Mouse (Mus musculus) liver, embryonic 14.5 days (tissue): ENCODE results near the gene Pcyt1a. TPM values are rescaled to one million over a fixed set of nuclear protein-coding genes. Genes with fewer than 3 reads are reported as not detected.

Source experiments
- ATAC-seq: fragments of 200-750 bp; cut with Nextera tagmentation; 2 replicates; pipeline ENCODE4 v1.8.0; 2017; ENCODE audit warnings: moderate number of reproducible peaks, mild to moderate bottlenecking, moderate library complexity; ENCODE audit not compliant: insufficient read depth
- DNase-seq, 3 experiments: peaks; one replicate each; pipeline ENCODE4 v3.0.0-alpha.2; 2012 to 2013; ENCODE audit warnings: low read depth in 3 of 3, low spot score in 3 of 3
- H3K27ac ChIP-seq: fragments of 300-500 bp; sonication (generic); 2 replicates; pipeline ENCODE4 v1.5.1; 2014; ENCODE audit warnings: moderate library complexity, mild to moderate bottlenecking, control low read depth, inconsistent platforms
- H3K27me3 ChIP-seq: fragments of 300-500 bp; sonication (generic); 2 replicates; pipeline ENCODE4 v1.6.1; 2014; ENCODE audit warnings: mild to moderate bottlenecking, low read length, moderate library complexity; ENCODE audit not compliant: control insufficient read depth, insufficient read depth
- H3K36me3 ChIP-seq: fragments of 300-500 bp; sonication (generic); replicated peaks from 2 replicates; pipeline ENCODE4 v1.6.1; 2014; ENCODE audit warnings: low read depth; ENCODE audit not compliant: control insufficient read depth, insufficient read depth
- H3K4me1 ChIP-seq, 2 experiments: fragments of 200-500 bp in 1 of 2; fragments of 300-500 bp in 1 of 2; sonication (generic) in 1 of 2; replicated peaks; 2 replicates each; pipeline ENCODE4 v1.6.1; 2012 to 2014; ENCODE audit warnings: antibody characterized with exemption in 1 of 2, inconsistent platforms in 1 of 2, low read length in 1 of 2; ENCODE audit not compliant: control insufficient read depth in 2 of 2, insufficient read depth in 2 of 2
- H3K4me2 ChIP-seq: fragments of 300-500 bp; sonication (generic); 2 replicates; pipeline ENCODE4 v1.6.1; 2014; ENCODE audit warnings: low read depth, mild to moderate bottlenecking, control low read depth, moderate library complexity
- H3K4me3 ChIP-seq, 2 experiments: fragments of 200-500 bp in 1 of 2; fragments of 300-500 bp in 1 of 2; sonication (generic) in 1 of 2; 2 replicates each; pipeline ENCODE4 v1.5.1; 2012 to 2014; ENCODE audit warnings: low read depth in 2 of 2, low read length in 2 of 2, mild to moderate bottlenecking in 2 of 2, control low read depth in 1 of 2, inconsistent platforms in 1 of 2, moderate library complexity in 1 of 2; ENCODE audit not compliant: insufficient read depth in 1 of 2
- H3K9ac ChIP-seq: fragments of 300-500 bp; sonication (generic); replicated peaks from 2 replicates; pipeline ENCODE4 v1.6.1; 2014; ENCODE audit warnings: mild to moderate bottlenecking, control low read depth, moderate library complexity
- H3K9me3 ChIP-seq: fragments of 300-500 bp; sonication (generic); 2 replicates; pipeline ENCODE4 v1.6.1; 2016; ENCODE audit warnings: low read length, mixed read lengths; ENCODE audit not compliant: control insufficient read depth
- CTCF ChIP-seq: IDR thresholded peaks from 2 replicates; pipeline ENCODE4 v1.5.1; 2016; ENCODE audit warnings: antibody characterized with exemption, low read depth, control low read depth
- EP300 ChIP-seq: IDR thresholded peaks from 2 replicates; pipeline ENCODE4 v1.6.1; 2016; ENCODE audit warnings: antibody characterized with exemption, low read depth
- WGBS: fragments of 180-500 bp; shearing (Covaris S2); extraction: QIAGEN DNeasy Blood & Tissue Kit; methylation state at CpG from one replicate; pipeline ENCODE4 v1.1.7; 2014; ENCODE audit not compliant: insufficient replicate concordance; 5-methylcytosine and 5-hydroxymethylcytosine counted together
- polyA plus RNA-seq, 2 experiments: library from polyadenylated mRNA; depleted of rRNA in 1 of 2; stranded (reverse) in 1 of 2; unstranded in 1 of 2; fragments of >200 nt; fragmentation: Nextera tagmentation in 1 of 2; extraction: Ambion mirVana in 1 of 2; gene quantifications; 2 replicates each; pipeline versions ENCODE4 v1.2.1 to v1.2.3; 2012 to 2014

The Pcyt1a gene
- 12.8 and 16.3 TPM in 2 replicates for polyA plus RNA-seq (2012; rRNA removed)
- 40.3 and 41.6 TPM in 2 replicates for polyA plus RNA-seq (2014; fragmentation: Nextera tagmentation; extraction: Ambion mirVana)

DNA sequence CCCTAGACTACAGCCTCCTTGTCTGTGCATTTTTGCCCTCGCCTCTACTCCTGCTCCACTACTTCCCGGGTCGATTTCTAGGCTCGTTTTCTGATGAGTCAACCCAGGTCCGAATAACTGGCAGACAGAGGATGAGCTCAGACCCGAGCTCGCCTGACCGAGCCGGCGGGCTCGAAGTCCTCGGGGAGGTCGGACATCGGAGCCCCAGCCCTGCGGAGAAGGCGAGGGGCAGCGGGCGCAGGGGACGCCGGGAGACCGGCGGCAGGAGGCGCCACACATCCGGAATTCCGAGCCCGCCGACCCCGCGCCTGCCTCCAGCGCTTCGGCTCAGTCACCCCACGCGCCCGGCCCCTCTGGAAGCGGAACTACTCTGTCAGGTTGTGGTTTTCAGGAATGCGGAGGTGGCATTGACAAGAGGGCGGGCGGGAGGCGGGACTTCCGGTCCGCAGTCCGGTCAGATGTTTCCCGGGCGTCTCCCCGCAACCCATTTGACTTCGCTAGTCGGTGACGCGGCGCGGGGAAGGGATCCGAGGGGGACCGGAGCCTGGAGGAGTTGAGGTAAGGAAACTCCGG is at the start of gene Pcyt1a:
TSS of gene Pcyt1a (plus strand) at position 448 of the 573 bp plus-strand sequence.
- H3K4me1 ChIP-seq: peaks cover 25 to 29% of the 10 kb centered on the region in 2 experiments
- H3K4me3 ChIP-seq: peak within 1 kb of the TSS; percentile 87 to 95
- peak within 1 kb of the TSS; percentile 99 for H3K9ac ChIP-seq
- TF ChIP-seq EP300 (no peak; the same call in none of the 2 replicates), CTCF (no peak; the same call in 1 of the 2 replicates)
- WGBS: 2% methylated on average over 54 of the region's 54 CpGs
- H3K27ac ChIP-seq: peak within 1 kb of the TSS; percentile 91
- DNase-seq: peak; percentile 87 to 90 (median 88)
- peak within 1 kb of the TSS; percentile 90 for H3K4me2 ChIP-seq
- ATAC-seq: peak; percentile 95
- H3K9me3 ChIP-seq: no peaks in the 10 kb centered on the region
- no peaks in the 10 kb centered on the region for H3K27me3 ChIP-seq
- no peaks in the 10 kb centered on the region; the same call in none of the 2 replicates for H3K36me3 ChIP-seq

DNA sequence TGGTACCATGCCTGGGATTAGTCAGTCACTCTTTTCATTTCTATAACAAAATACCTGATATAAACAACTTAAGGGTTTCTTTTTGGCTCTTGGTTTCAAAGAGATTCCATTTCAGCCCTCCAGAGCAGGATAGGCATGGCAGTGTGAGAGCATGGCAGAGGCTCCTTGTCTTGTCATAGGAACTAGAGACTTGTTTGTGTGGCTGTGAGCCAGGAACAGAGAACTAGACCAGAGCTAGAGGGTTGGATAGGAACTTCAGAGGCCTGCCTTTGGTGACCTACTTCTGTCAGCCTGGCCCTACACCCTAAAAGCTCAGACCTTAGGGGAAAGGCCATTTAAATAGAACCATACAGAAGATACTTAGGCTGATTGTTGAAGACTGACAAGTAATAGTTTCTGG is 47.8 kb upstream of the Pcyt1a start:
- Histone ChIP-seq H3K9me3 (no peaks in the 10 kb centered on the region), H3K4me2 (no peak overlapping the region)
- TF ChIP-seq CTCF: no peak
- no peak for TF ChIP-seq EP300

DNA sequence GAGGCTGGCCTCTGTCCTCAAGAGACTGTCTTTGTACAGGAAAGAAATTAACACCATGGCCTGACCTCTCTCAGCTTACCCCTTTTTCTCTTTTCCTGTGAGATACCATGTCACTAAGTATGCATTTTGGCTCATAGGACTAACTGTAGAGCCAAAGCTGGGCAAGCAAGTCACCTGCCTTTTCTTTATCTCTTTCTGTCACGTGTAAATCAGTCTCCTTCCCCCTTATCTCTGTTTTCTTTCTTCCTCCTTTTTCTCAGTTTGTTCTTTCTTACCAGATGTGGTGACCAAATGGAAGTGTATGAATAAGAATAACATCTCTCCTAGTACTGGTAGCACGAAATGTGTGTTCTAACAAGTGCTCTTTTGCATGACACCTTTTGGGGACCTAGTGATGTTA is 45.8 kb upstream of the Pcyt1a start:
- no peak overlapping the region for H3K9ac ChIP-seq
- H3K27me3 ChIP-seq: no peaks in the 10 kb centered on the region
- no peaks in the 10 kb centered on the region for H3K9me3 ChIP-seq
- ATAC-seq (no peak), DNase-seq (no peak)
- no peak overlapping the region for H3K4me2 ChIP-seq
- TF ChIP-seq CTCF: no peak
- no peak for TF ChIP-seq EP300
- 32% methylated on average over 2 of the region's 2 CpGs for WGBS
- H3K4me1 ChIP-seq: peaks cover 2 to 4% of the 10 kb centered on the region in 2 experiments; a peak in 3 of 4 replicates
- H3K36me3 ChIP-seq: peaks cover 35% of the 10 kb centered on the region
- H3K27ac ChIP-seq: no peak overlapping the region
- H3K4me3 ChIP-seq: no peak overlapping the region

More for the DNA sequence above, 47.8 kb upstream of the Pcyt1a start:
- Histone ChIP-seq H3K4me3 (no peak overlapping the region), H3K36me3 (peaks cover 51% of the 10 kb centered on the region), H3K9ac (no peak overlapping the region), H3K27me3 (no peaks in the 10 kb centered on the region), H3K4me1 (peaks cover 0 to 2% of the 10 kb centered on the region in 2 experiments; a peak in 1 of 4 replicates), H3K27ac (no peak overlapping the region)
- DNase-seq (no peak), ATAC-seq (no peak)

DNA sequence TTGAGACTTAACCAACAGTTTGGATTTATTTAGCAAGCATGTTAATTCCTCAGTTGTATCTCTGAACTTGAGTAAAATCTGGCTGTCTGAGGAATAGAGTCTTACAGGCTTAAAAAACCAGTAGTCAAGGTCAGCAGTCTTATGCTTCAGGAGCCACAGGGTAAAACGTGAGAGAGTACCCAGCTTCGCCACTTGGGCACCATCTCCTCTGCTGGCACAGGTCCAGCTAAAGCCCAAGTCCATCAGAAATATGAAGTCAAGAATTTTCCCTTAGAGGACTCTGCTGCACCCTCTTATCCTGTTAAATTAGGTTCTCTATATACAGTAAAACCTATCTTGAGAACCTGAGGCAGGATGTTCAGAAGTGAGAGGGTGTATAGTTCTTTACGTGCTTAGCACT is 43.9 kb upstream of the Pcyt1a start:
- TF ChIP-seq EP300: no peak
- no peak for TF ChIP-seq CTCF
- no peaks in the 10 kb centered on the region for H3K9me3 ChIP-seq
- H3K27me3 ChIP-seq: no peaks in the 10 kb centered on the region
- H3K9ac ChIP-seq: no peak overlapping the region
- DNase-seq: no peak
- H3K4me3 ChIP-seq: no peak overlapping the region
- ATAC-seq: no peak
- H3K36me3 ChIP-seq: peaks cover 26% of the 10 kb centered on the region
- WGBS: 77% methylated on average over 3 of the region's 3 CpGs
- H3K4me2 ChIP-seq: no peak overlapping the region
- no peak overlapping the region for H3K27ac ChIP-seq
- H3K4me1 ChIP-seq: peaks cover 2 to 5% of the 10 kb centered on the region in 2 experiments; a peak in 3 of 4 replicates

DNA sequence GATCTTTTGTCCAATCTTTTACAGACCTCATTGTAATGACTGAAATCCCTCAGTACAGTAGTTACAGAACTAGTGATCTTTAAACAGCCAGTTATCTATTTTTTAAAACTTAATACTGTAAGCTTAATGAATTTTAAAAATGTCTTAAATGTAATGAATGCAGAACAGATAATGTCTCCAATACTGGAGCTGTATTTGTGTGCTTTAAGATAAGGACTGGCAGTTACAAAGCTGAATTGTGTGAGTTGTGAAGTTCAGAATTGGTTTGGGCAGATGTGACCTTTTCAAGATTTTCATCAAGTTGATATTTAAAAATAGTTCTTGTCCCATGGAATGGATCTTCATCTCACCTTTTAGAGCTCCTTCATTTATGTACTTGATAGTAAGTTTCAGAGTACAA is 41.7 kb upstream of the Pcyt1a start:
- H3K4me1 ChIP-seq: peaks cover 2 to 5% of the 10 kb centered on the region in 2 experiments; a peak in 3 of 4 replicates
- no peaks in the 10 kb centered on the region for H3K27me3 ChIP-seq
- no peaks in the 10 kb centered on the region for H3K9me3 ChIP-seq
- H3K27ac ChIP-seq: no peak overlapping the region
- H3K4me3 ChIP-seq: no peak overlapping the region
- ATAC-seq: no peak
- TF ChIP-seq CTCF (no peak), EP300 (peak; percentile 68)
- no peak for DNase-seq
- H3K36me3 ChIP-seq: peaks cover 15% of the 10 kb centered on the region
- H3K4me2 ChIP-seq: no peak overlapping the region
- no peak overlapping the region for H3K9ac ChIP-seq
